Mouse (Mus musculus) neural tube, embryonic 13.5 days (tissue): ENCODE data around the gene St3gal3. TPM values are rescaled to one million over a fixed set of nuclear protein-coding genes. Genes with fewer than 3 reads are reported as not detected.

Experiments
- polyA plus RNA-seq: library from polyadenylated mRNA; unstranded; fragments of >200 nt; fragmentation: Nextera tagmentation; extraction: Ambion mirVana; gene quantifications from 2 replicates; pipeline ENCODE4 v1.2.1, GENCODE M21; 2015

St3gal3 gene
- polyA plus RNA-seq, 1 experiment from 2014 or later = 12.2 TPM

Other genes starting within 250 kb of the St3gal3 start
- 442 and 475 TPM in 2 replicates for gene Atp6v0b, start 247.6 kb downstream of the St3gal3 start, polyA plus RNA-seq
- gene Dph2, start 242.9 kb downstream of the St3gal3 start, polyA plus RNA-seq = 21.3 and 22.0 TPM in 2 replicates
- 64.9 and 65.3 TPM in 2 replicates for gene Ipo13, start 219.9 kb downstream of the St3gal3 start, polyA plus RNA-seq
- 1.0 and 1.5 TPM in 2 replicates for gene Artn, start 205.2 kb downstream of the St3gal3 start, polyA plus RNA-seq
- gene Kdm4a, start 45.1 kb upstream of the St3gal3 start, polyA plus RNA-seq = 47.3 and 61.0 TPM in 2 replicates
- gene Ptprf, start 156.5 kb upstream of the St3gal3 start, polyA plus RNA-seq = 81.1 and 82.2 TPM in 2 replicates